Mouse (Mus musculus): ENCODE measurements around the gene Klk1b27. TPM values are rescaled to one million over a fixed set of nuclear protein-coding genes. Genes with fewer than 3 reads are reported as not detected.
"Not testable (repeated sequence)": the region's sequence is repeated elsewhere in the genome, so short reads cannot be mapped to it uniquely, and the experiment has no call there.

Klk1b27 gene
- 0.27 and 0.57 TPM in 2 replicates for polyA plus RNA-seq (2015; fragmentation: Nextera tagmentation; extraction: Ambion mirVana)

GRCm38 (mm10) chr7:44051990-44052389, at the start of gene Klk1b27:
Klk1b27 (plus strand) TSS chr7:44052290.
- DNase-seq (ENCODE audit: low spot score) = not testable (repeated sequence)

- DNase-seq (ENCODE audit: low spot score) = no peak
Measured at GRCm38 (mm10) chr7:44004847-44005246, 47.2 kb upstream of the Klk1b27 start.

- DNase-seq (ENCODE audit: low spot score) = not testable (repeated sequence)
Measured at GRCm38 (mm10) chr7:44011868-44012267, 40.2 kb upstream of the Klk1b27 start, which contains the start of gene Klk1b26. Klk1b26 (plus strand) TSS chr7:44012168.

GRCm38 (mm10) chr7:44014666-44015065, 37.4 kb upstream of the Klk1b27 start:
- DNase-seq (ENCODE audit: low spot score) = not testable (repeated sequence)

DNA sequence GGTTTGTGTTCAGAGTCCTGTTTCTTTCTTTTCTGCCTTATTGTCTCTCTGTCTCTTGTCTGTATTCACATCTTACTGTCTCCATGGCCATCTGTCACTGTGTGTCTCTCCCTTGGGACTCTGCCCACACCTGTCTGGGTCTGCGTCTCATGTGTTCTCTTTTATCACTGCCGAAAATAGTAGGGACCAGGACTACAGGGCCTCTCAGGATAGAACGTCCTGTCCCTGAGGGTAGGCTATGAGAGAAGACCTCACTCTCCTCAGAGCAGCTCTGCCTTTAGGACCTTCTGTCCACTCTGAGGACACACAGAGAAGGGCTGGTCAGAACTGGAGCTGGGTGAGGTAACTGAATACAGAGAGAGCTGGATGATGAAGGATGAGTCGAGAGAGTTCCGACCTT, 37.0 kb upstream of the Klk1b27 start:
- DNase-seq (ENCODE audit: low spot score) = no peak

GRCm38 (mm10) chr7:44072117-44072516, 20.0 kb downstream of the Klk1b27 start:
- no peak for DNase-seq (ENCODE audit: low spot score)

DNA sequence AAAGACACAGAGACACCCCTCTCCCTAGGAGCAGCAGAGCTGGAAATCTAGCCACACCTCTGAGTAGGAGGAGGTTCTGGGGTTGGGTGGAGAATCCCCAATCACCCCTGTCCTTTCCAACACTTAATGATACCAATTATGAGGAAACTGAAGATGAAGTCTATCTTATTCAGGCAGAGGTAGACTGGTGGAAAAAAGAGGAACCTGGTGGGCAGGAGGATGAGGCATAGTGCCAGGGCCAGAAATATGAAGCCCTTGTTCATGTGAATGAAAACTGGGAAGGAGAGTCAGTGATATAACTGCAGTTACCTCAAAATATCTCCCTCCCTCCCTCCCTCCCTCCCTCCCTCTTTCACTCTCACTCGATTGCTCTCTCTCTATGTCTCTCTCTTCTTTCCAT, 25.6 kb downstream of the Klk1b27 start:
- DNase-seq (ENCODE audit: low spot score) = no peak

DNA sequence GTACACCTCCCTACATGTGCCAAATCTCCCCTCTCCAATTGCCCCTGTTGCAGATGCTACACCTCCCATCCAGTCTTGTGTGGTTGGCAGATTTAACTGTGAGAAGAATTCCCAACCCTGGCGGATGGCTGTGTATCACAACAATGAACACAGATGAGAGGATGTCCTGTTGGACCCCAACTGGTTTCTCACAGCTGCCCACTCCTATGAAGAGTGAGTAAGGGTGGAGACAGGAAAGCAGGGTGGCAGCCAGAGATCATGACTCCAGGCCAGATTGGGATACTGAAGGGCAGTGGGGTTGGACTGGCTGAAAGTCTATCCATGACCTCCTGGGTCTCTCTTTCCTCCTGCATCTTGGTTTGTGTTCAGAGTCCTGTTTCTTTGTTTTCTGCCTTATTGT, 44.0 kb downstream of the Klk1b27 start:
- no peak for DNase-seq (ENCODE audit: low spot score)

DNA sequence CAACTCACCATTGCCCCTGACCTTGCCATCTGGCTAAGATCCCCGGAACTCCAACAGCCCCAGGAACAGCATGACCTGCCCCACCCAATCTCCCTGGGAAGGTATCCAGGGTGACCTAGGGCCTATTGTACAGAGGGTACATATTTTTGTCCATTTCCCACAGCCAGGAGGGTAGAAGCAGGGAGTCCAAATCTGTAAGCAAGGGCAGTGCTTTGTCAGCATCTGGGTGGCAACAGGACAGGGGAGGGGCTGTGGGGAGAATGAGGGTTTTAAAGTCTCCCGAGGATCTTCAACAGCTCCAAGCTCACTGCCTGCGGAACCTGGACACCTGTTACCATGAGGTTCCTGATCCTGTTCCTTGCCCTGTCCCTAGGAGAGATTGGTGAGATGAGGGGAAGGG, 49.9 kb downstream of the Klk1b27 start, which contains the start of gene Klk1b21:
Gene Klk1b21, plus strand, starts transcription at position 301 of the 400 bp plus-strand sequence.
- DNase-seq (ENCODE audit: low spot score) = not testable (repeated sequence)

Other genes with a start within 250 kb of the Klk1b27 start
- gene Klk7, start 241.0 kb upstream of the Klk1b27 start, polyA plus RNA-seq (2015; fragmentation: Nextera tagmentation; extraction: Ambion mirVana) = 1.1 and 1.4 TPM in 2 replicates
- 0.92 and 1.7 TPM in 2 replicates for gene Klk6, start 227.8 kb upstream of the Klk1b27 start, polyA plus RNA-seq (2015; fragmentation: Nextera tagmentation; extraction: Ambion mirVana)
- gene Klk5, start 210.3 kb upstream of the Klk1b27 start, polyA plus RNA-seq (2015; fragmentation: Nextera tagmentation; extraction: Ambion mirVana) = 0.84 and 0.91 TPM in 2 replicates
- 0.65 and 1.4 TPM in 2 replicates for gene Klk4, start 171.1 kb upstream of the Klk1b27 start, polyA plus RNA-seq (2015; fragmentation: Nextera tagmentation; extraction: Ambion mirVana)
- gene Klk15, start 118.5 kb upstream of the Klk1b27 start, polyA plus RNA-seq (2015; fragmentation: Nextera tagmentation; extraction: Ambion mirVana) = not detected in 2 replicates
- gene Klk1b8, start 101.6 kb upstream of the Klk1b27 start, polyA plus RNA-seq (2015; fragmentation: Nextera tagmentation; extraction: Ambion mirVana) = 0.60 and 0.72 TPM in 2 replicates
- gene Klk1b1, start 85.5 kb upstream of the Klk1b27 start, polyA plus RNA-seq (2015; fragmentation: Nextera tagmentation; extraction: Ambion mirVana) = 0.38 and 0.42 TPM in 2 replicates
- gene Klk1b9, start 76.2 kb upstream of the Klk1b27 start, polyA plus RNA-seq (2015; fragmentation: Nextera tagmentation; extraction: Ambion mirVana) = 1.7 and 2.1 TPM in 2 replicates
- gene Klk1b11, start 56.4 kb upstream of the Klk1b27 start, polyA plus RNA-seq (2015; fragmentation: Nextera tagmentation; extraction: Ambion mirVana) = 1.0 and 1.1 TPM in 2 replicates
- gene Klk1b26, start 40.1 kb upstream of the Klk1b27 start, polyA plus RNA-seq (2015; fragmentation: Nextera tagmentation; extraction: Ambion mirVana) = 0.68 and 0.87 TPM in 2 replicates
- gene Klk1b21, start 50.0 kb downstream of the Klk1b27 start, polyA plus RNA-seq (2015; fragmentation: Nextera tagmentation; extraction: Ambion mirVana) = 0.53 TPM in 1 of 2 replicates, not detected in the other
- 0.80 and 1.1 TPM in 2 replicates for gene Klk1b22, start 60.4 kb downstream of the Klk1b27 start, polyA plus RNA-seq (2015; fragmentation: Nextera tagmentation; extraction: Ambion mirVana)
- gene Klk1b16, start 84.5 kb downstream of the Klk1b27 start, polyA plus RNA-seq (2015; fragmentation: Nextera tagmentation; extraction: Ambion mirVana) = 0.33 TPM in 2 replicates
- not detected in 2 replicates for gene Klk1b24, start 135.9 kb downstream of the Klk1b27 start, polyA plus RNA-seq (2015; fragmentation: Nextera tagmentation; extraction: Ambion mirVana)
- 0.31 and 0.63 TPM in 2 replicates for gene Klk1b3, start 145.9 kb downstream of the Klk1b27 start, polyA plus RNA-seq (2015; fragmentation: Nextera tagmentation; extraction: Ambion mirVana)
- 0.33 and 0.50 TPM in 2 replicates for gene Klk1b4, start 155.1 kb downstream of the Klk1b27 start, polyA plus RNA-seq (2015; fragmentation: Nextera tagmentation; extraction: Ambion mirVana)
- 0.10 TPM in 1 of 2 replicates, not detected in the other for gene Klk1b5, start 163.7 kb downstream of the Klk1b27 start, polyA plus RNA-seq (2015; fragmentation: Nextera tagmentation; extraction: Ambion mirVana)
- 2.2 and 3.8 TPM in 2 replicates for gene Klk1, start 173.1 kb downstream of the Klk1b27 start, polyA plus RNA-seq (2015; fragmentation: Nextera tagmentation; extraction: Ambion mirVana)
- not detected in 2 replicates for gene Gm36864, start 183.9 kb downstream of the Klk1b27 start, polyA plus RNA-seq (2015; fragmentation: Nextera tagmentation; extraction: Ambion mirVana)
- 0.81 and 1.3 TPM in 2 replicates for gene 1700028J19Rik, start 194.4 kb downstream of the Klk1b27 start, polyA plus RNA-seq (2015; fragmentation: Nextera tagmentation; extraction: Ambion mirVana)
- 76.8 and 86.3 TPM in 2 replicates for gene 2410002F23Rik, start 194.4 kb downstream of the Klk1b27 start, polyA plus RNA-seq (2015; fragmentation: Nextera tagmentation; extraction: Ambion mirVana)
- gene Acp4, start 205.1 kb downstream of the Klk1b27 start, polyA plus RNA-seq (2015; fragmentation: Nextera tagmentation; extraction: Ambion mirVana) = 0.14 TPM in 2 replicates
- not detected in 2 replicates for gene Gm15517, start 209.2 kb downstream of the Klk1b27 start, polyA plus RNA-seq (2015; fragmentation: Nextera tagmentation; extraction: Ambion mirVana)

Measured in thymus, postnatal 0 days (tissue).